Comparison of ENCODE assay signal across 8 mouse cellular contexts in the genomic region with DNA sequence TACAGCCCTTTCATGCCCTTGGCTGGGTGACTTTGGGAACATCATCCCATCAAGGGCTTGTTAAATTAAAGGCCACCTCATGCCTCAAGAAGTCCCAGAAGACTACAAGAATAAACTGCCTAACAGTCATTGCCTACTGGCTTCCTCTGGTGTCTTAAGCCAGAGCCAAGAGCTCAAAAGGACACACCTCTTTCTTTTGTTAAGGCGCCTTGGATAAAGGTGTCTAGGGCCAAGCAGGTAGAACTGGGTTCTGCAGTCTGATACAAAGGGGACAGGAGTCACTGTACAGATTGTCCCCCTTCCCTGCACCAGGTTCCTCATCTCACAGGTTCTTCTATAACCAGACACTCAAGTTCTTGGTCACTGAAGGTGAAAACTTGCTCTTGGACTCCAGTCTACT. TPM values are rescaled to one million over a fixed set of nuclear protein-coding genes. Genes with fewer than 3 reads are reported as not detected.
DNase-seq lines count a peak whose midpoint lies in the region; ATAC-seq and TF ChIP-seq lines count a peak whose summit lies in the region.

No protein-coding gene starts in this region.

- no peaks in the 10 kb centered on the region for H3K9me3 ChIP-seq in hindbrain, embryonic 11.5 days (ENCODE audit: control insufficient read depth, low read length)
- H3K9me3 ChIP-seq in hindbrain, embryonic 16.5 days (ENCODE audit: control insufficient read depth, low read length): no peaks in the 10 kb centered on the region
- no peaks in the 10 kb centered on the region for H3K9me3 ChIP-seq in MEL (replicated peaks; ENCODE audit: insufficient read depth, low read length)
- H3K9me3 ChIP-seq in liver, embryonic 12.5 days (replicated peaks): no peaks in the 10 kb centered on the region

- TF ChIP-seq POLR2A in MEL (IDR thresholded peaks at IDR 0.05; ENCODE audit: control insufficient read depth in 1 of 2, insufficient read depth in 1 of 2, low read depth in 1 of 2, low read length in 2 of 2, poor library complexity in 1 of 2): no peak

- no peak overlapping the region for H3K4me2 ChIP-seq in hindbrain, embryonic 11.5 days (replicated peaks; ENCODE audit: low read depth, low read length)
- no peak overlapping the region; the same call in 1 of the 2 replicates for H3K4me2 ChIP-seq in hindbrain, embryonic 16.5 days (ENCODE audit: low read length)
- H3K4me2 ChIP-seq in liver, embryonic 12.5 days: peak overlapping the region; percentile 84

- no peak for DNase-seq in hindbrain, embryonic 11.5 days (ENCODE audit: low spot score)
- DNase-seq in MEL (ENCODE audit: low read depth, low spot score): no peak
- DNase-seq in left cerebral cortex, adult 11 months (ENCODE audit: low spot score): no peak
- no peak for DNase-seq in adrenal gland, postnatal 25 days
- no peak for DNase-seq in urinary bladder, postnatal 25 days (ENCODE audit: low spot score)

- H3K27ac ChIP-seq in hindbrain, embryonic 11.5 days (ENCODE audit: low read depth, low read length): 0 out of 2 replicates have a peak overlapping the region, but pooled peaks have one; percentile 6
- H3K27ac ChIP-seq in hindbrain, embryonic 16.5 days (ENCODE audit: low read depth, low read length): no peak overlapping the region
- H3K27ac ChIP-seq in MEL (ENCODE audit: control insufficient read depth, low read depth, low read length): peak overlapping the region; percentile 95
- H3K27ac ChIP-seq in liver, embryonic 12.5 days: peak overlapping the region; percentile 100

- ATAC-seq in hindbrain, embryonic 11.5 days (ENCODE audit: low FRiP score): no peak
- ATAC-seq in hindbrain, embryonic 16.5 days: no peak
- ATAC-seq in erythroid progenitor cell, adult 5-6 weeks (replicated peaks; ENCODE audit: low FRiP score, poor library complexity, severe bottlenecking): peak; percentile 3; the same call in 1 of the 2 replicates
- ATAC-seq in liver, embryonic 12.5 days: no peak

- H3K9ac ChIP-seq in hindbrain, embryonic 11.5 days (ENCODE audit: low read depth, low read length): no peak overlapping the region
- no peak overlapping the region for H3K9ac ChIP-seq in hindbrain, embryonic 16.5 days (ENCODE audit: low read depth, low read length)
- H3K9ac ChIP-seq in MEL (ENCODE audit: control insufficient read depth, low read depth, low read length, poor library complexity, severe bottlenecking): peak overlapping the region; percentile 60
- H3K9ac ChIP-seq in liver, embryonic 12.5 days: peak overlapping the region; percentile 98

- no peak for TF ChIP-seq CTCF in MEL (IDR thresholded peaks at IDR 0.05 in 2 of 3, conservative IDR thresholded peaks at IDR 0.05 in 1 of 3; ENCODE audit: control insufficient read depth in 1 of 3, insufficient read depth in 1 of 3, low read depth in 2 of 3, low read length in 3 of 3, poor library complexity in 1 of 3, severe bottlenecking in 1 of 3)

- peaks cover 4% of the 10 kb centered on the region; the same call in 1 of the 2 replicates for H3K4me1 ChIP-seq in hindbrain, embryonic 11.5 days (replicated peaks; ENCODE audit: control insufficient read depth, insufficient read depth, low read length)
- peaks cover 8% of the 10 kb centered on the region for H3K4me1 ChIP-seq in hindbrain, embryonic 16.5 days (ENCODE audit: control insufficient read depth, insufficient read depth, low read depth, low read length)
- H3K4me1 ChIP-seq in MEL (ENCODE audit: control insufficient read depth in 1 of 2, insufficient read depth in 2 of 2, low read length in 2 of 2): peaks cover 8 to 25% of the 10 kb centered on the region in 2 experiments
- peaks cover 56% of the 10 kb centered on the region for H3K4me1 ChIP-seq in liver, embryonic 12.5 days

- no peak for TF ChIP-seq EP300 in MEL (IDR thresholded peaks at IDR 0.05; ENCODE audit: low read depth in 1 of 2, low read length in 2 of 2)

- 95% methylated on average over 1 of the region's 1 CpGs for WGBS in hindbrain, embryonic 11.5 days
- 100% methylated on average over 1 of the region's 1 CpGs for WGBS in hindbrain, embryonic 16.5 days
- WGBS in liver, embryonic 12.5 days (ENCODE audit: insufficient replicate concordance): 37% methylated on average over 1 of the region's 1 CpGs

- peaks cover 4% of the 10 kb centered on the region; the same call in 1 of the 2 replicates for H3K36me3 ChIP-seq in hindbrain, embryonic 11.5 days (ENCODE audit: control insufficient read depth, insufficient read depth, low read length)
- H3K36me3 ChIP-seq in hindbrain, embryonic 16.5 days (ENCODE audit: control insufficient read depth, insufficient read depth, low read length): peaks cover 7% of the 10 kb centered on the region
- peaks cover 0 to 27% of the 10 kb centered on the region in 2 experiments; a peak in 2 of 4 replicates for H3K36me3 ChIP-seq in MEL (ENCODE audit: control insufficient read depth in 1 of 2, insufficient read depth in 2 of 2, low read length in 2 of 2)
- peaks cover 63% of the 10 kb centered on the region for H3K36me3 ChIP-seq in liver, embryonic 12.5 days

- H3K79me2 ChIP-seq in MEL (ENCODE audit: control insufficient read depth, insufficient read depth, low read length, poor library complexity): peaks cover 25% of the 10 kb centered on the region

- H3K4me3 ChIP-seq in hindbrain, embryonic 11.5 days (ENCODE audit: low read depth, low read length): no peak overlapping the region
- no peak overlapping the region for H3K4me3 ChIP-seq in hindbrain, embryonic 16.5 days (ENCODE audit: low read length)
- H3K4me3 ChIP-seq in MEL (ENCODE audit: control insufficient read depth in 1 of 2, insufficient read depth in 1 of 2, low read depth in 2 of 2, low read length in 2 of 2): peak overlapping the region; percentile 44 to 69
- peak overlapping the region; percentile 93 for H3K4me3 ChIP-seq in liver, embryonic 12.5 days

- H3K27me3 ChIP-seq in hindbrain, embryonic 11.5 days (ENCODE audit: control insufficient read depth, insufficient read depth, low read length): no peaks in the 10 kb centered on the region
- no peaks in the 10 kb centered on the region for H3K27me3 ChIP-seq in hindbrain, embryonic 16.5 days (replicated peaks; ENCODE audit: control insufficient read depth, insufficient read depth, low read length)
- H3K27me3 ChIP-seq in MEL (ENCODE audit: control insufficient read depth in 1 of 2, insufficient read depth in 2 of 2, low read length in 2 of 2): no peaks in the 10 kb centered on the region
- H3K27me3 ChIP-seq in liver, embryonic 12.5 days (replicated peaks): no peaks in the 10 kb centered on the region

- TF ChIP-seq RAD21 in MEL (IDR thresholded peaks at IDR 0.05; ENCODE audit: low read depth, low read length): no peak

RNA-seq across cellular contexts. Expression of gene Hmbs, which starts 1.4 kb away (rescaled TPM):
- polyA plus RNA-seq in hindbrain, embryonic 11.5 days (2014; fragmentation: Nextera tagmentation; extraction: Ambion mirVana): 134 and 151 TPM in 2 replicates
- polyA plus RNA-seq in hindbrain, embryonic 16.5 days (2015; fragmentation: Nextera tagmentation; extraction: Ambion mirVana): 64.0 and 67.4 TPM in 2 replicates
- total RNA-seq in MEL (2012; rRNA removed): 110 and 145 TPM in 2 replicates
- polyA plus RNA-seq in MEL (2012; ENCODE audit: insufficient read depth in 1 of 2, insufficient read length in 2 of 2, low read depth in 1 of 2, low replicate concordance in 2 of 2, missing spikeins in 1 of 2): 100 to 1,000 TPM in 1 of 2 experiments, not detected in 1; 138 TPM
- 2,720 and 2,790 TPM in 2 replicates for total RNA-seq in erythroid progenitor cell, adult 5-6 weeks (2015; ENCODE audit: low replicate concordance)
- total RNA-seq in erythroid progenitor cell, adult 5-6 weeks (2017; ENCODE audit: low replicate concordance): 1,215 and 1,747 TPM in 2 replicates
- 1,354 and 1,355 TPM in 2 replicates for polyA plus RNA-seq in liver, embryonic 12.5 days (2016; fragmentation: Nextera tagmentation; extraction: Ambion mirVana)
- total RNA-seq in adrenal gland, postnatal 25 days (2021): 81.2 and 102 TPM in 2 replicates

RNA-seq across cellular contexts. Expression of gene H2afx, which starts 8.1 kb away (rescaled TPM):
- polyA plus RNA-seq in hindbrain, embryonic 11.5 days (2014; fragmentation: Nextera tagmentation; extraction: Ambion mirVana): 340 and 346 TPM in 2 replicates
- polyA plus RNA-seq in hindbrain, embryonic 16.5 days (2015; fragmentation: Nextera tagmentation; extraction: Ambion mirVana): 106 and 143 TPM in 2 replicates
- 805 and 828 TPM in 2 replicates for total RNA-seq in MEL (2012; rRNA removed)
- 10 to 100 TPM in 1 of 2 experiments, not detected in 1; 89.6 TPM for polyA plus RNA-seq in MEL (2012; ENCODE audit: insufficient read depth in 1 of 2, insufficient read length in 2 of 2, low read depth in 1 of 2, low replicate concordance in 2 of 2, missing spikeins in 1 of 2)
- 455 and 495 TPM in 2 replicates for total RNA-seq in erythroid progenitor cell, adult 5-6 weeks (2015; ENCODE audit: low replicate concordance)
- total RNA-seq in erythroid progenitor cell, adult 5-6 weeks (2017; ENCODE audit: low replicate concordance): 1,704 and 2,100 TPM in 2 replicates
- 233 and 239 TPM in 2 replicates for polyA plus RNA-seq in liver, embryonic 12.5 days (2016; fragmentation: Nextera tagmentation; extraction: Ambion mirVana)
- total RNA-seq in adrenal gland, postnatal 25 days (2021): 56.5 and 65.2 TPM in 2 replicates

RNA-seq across cellular contexts. Expression of gene Dpagt1, which starts 16.8 kb away (rescaled TPM):
- 47.7 and 51.6 TPM in 2 replicates for polyA plus RNA-seq in hindbrain, embryonic 11.5 days (2014; fragmentation: Nextera tagmentation; extraction: Ambion mirVana)
- polyA plus RNA-seq in hindbrain, embryonic 16.5 days (2015; fragmentation: Nextera tagmentation; extraction: Ambion mirVana): 32.5 and 42.6 TPM in 2 replicates
- 12.7 and 14.9 TPM in 2 replicates for total RNA-seq in MEL (2012; rRNA removed)
- 10 to 100 TPM in 1 of 2 experiments, not detected in 1; 43.5 TPM for polyA plus RNA-seq in MEL (2012; ENCODE audit: insufficient read depth in 1 of 2, insufficient read length in 2 of 2, low read depth in 1 of 2, low replicate concordance in 2 of 2, missing spikeins in 1 of 2)
- 5.4 and 11.5 TPM in 2 replicates for total RNA-seq in erythroid progenitor cell, adult 5-6 weeks (2015; ENCODE audit: low replicate concordance)
- 1.0 and 7.8 TPM in 2 replicates for total RNA-seq in erythroid progenitor cell, adult 5-6 weeks (2017; ENCODE audit: low replicate concordance)
- 21.9 and 24.0 TPM in 2 replicates for polyA plus RNA-seq in liver, embryonic 12.5 days (2016; fragmentation: Nextera tagmentation; extraction: Ambion mirVana)
- 34.3 and 34.5 TPM in 2 replicates for total RNA-seq in adrenal gland, postnatal 25 days (2021)

RNA-seq across cellular contexts. Expression of gene Vps11, which starts 18.9 kb away (rescaled TPM):
- polyA plus RNA-seq in hindbrain, embryonic 11.5 days (2014; fragmentation: Nextera tagmentation; extraction: Ambion mirVana): 23.4 and 31.5 TPM in 2 replicates
- 43.5 and 46.4 TPM in 2 replicates for polyA plus RNA-seq in hindbrain, embryonic 16.5 days (2015; fragmentation: Nextera tagmentation; extraction: Ambion mirVana)
- total RNA-seq in MEL (2012; rRNA removed): 18.4 and 18.6 TPM in 2 replicates
- polyA plus RNA-seq in MEL (2012; ENCODE audit: insufficient read depth in 1 of 2, insufficient read length in 2 of 2, low read depth in 1 of 2, low replicate concordance in 2 of 2, missing spikeins in 1 of 2): 10 to 100 TPM in 1 of 2 experiments, not detected in 1; 27.1 TPM
- 2.5 and 6.7 TPM in 2 replicates for total RNA-seq in erythroid progenitor cell, adult 5-6 weeks (2015; ENCODE audit: low replicate concordance)
- 9.5 and 15.7 TPM in 2 replicates for total RNA-seq in erythroid progenitor cell, adult 5-6 weeks (2017; ENCODE audit: low replicate concordance)
- polyA plus RNA-seq in liver, embryonic 12.5 days (2016; fragmentation: Nextera tagmentation; extraction: Ambion mirVana): 17.0 and 19.0 TPM in 2 replicates
- total RNA-seq in adrenal gland, postnatal 25 days (2021): 52.4 and 74.6 TPM in 2 replicates

RNA-seq across cellular contexts. Expression of gene C2cd2l, which starts 22.5 kb away (rescaled TPM):
- 10.1 and 11.4 TPM in 2 replicates for polyA plus RNA-seq in hindbrain, embryonic 11.5 days (2014; fragmentation: Nextera tagmentation; extraction: Ambion mirVana)
- 23.1 and 27.1 TPM in 2 replicates for polyA plus RNA-seq in hindbrain, embryonic 16.5 days (2015; fragmentation: Nextera tagmentation; extraction: Ambion mirVana)
- total RNA-seq in MEL (2012; rRNA removed): 4.3 and 4.7 TPM in 2 replicates
- polyA plus RNA-seq in MEL (2012; ENCODE audit: insufficient read depth in 1 of 2, insufficient read length in 2 of 2, low read depth in 1 of 2, low replicate concordance in 2 of 2, missing spikeins in 1 of 2): 10 to 100 TPM in 1 of 2 experiments, not detected in 1; 10.9 TPM
- total RNA-seq in erythroid progenitor cell, adult 5-6 weeks (2015; ENCODE audit: low replicate concordance): 46.1 and 54.8 TPM in 2 replicates
- 70.0 and 83.0 TPM in 2 replicates for total RNA-seq in erythroid progenitor cell, adult 5-6 weeks (2017; ENCODE audit: low replicate concordance)
- 12.3 and 13.0 TPM in 2 replicates for polyA plus RNA-seq in liver, embryonic 12.5 days (2016; fragmentation: Nextera tagmentation; extraction: Ambion mirVana)
- 43.3 and 48.8 TPM in 2 replicates for total RNA-seq in adrenal gland, postnatal 25 days (2021)

Comparison
In these comparisons a context has a peak if more than half of its experiments do, and no peak if none do; other contexts are left out.
1. H3K4me3 ChIP-seq: peak in MEL (2 of 2) and liver, embryonic 12.5 days (single experiment); none in hindbrain, embryonic 11.5 days (single experiment) and hindbrain, embryonic 16.5 days (single experiment).
2. H3K9ac ChIP-seq: peak in MEL (single experiment) and liver, embryonic 12.5 days (single experiment); none in hindbrain, embryonic 11.5 days (single experiment) and hindbrain, embryonic 16.5 days (single experiment).